Mouse (Mus musculus) lung, postnatal 0 days (tissue): ENCODE measurements around the gene Slc17a9.

Source experiments
- CTCF ChIP-seq: IDR thresholded peaks from 2 replicates; pipeline ENCODE4 v1.5.1; 2016; ENCODE audit warnings: antibody characterized with exemption, mild to moderate bottlenecking
- EP300 ChIP-seq: IDR thresholded peaks from 2 replicates; pipeline ENCODE4 v1.6.1; 2016; ENCODE audit warnings: antibody characterized with exemption, mild to moderate bottlenecking, control low read depth

- TF ChIP-seq EP300 (no peak), CTCF (no peak)
Measured at GRCm38 (mm10) chr2:180683524-180683923, 41.5 kb upstream of the Slc17a9 start.
